Mouse (Mus musculus): ENCODE results near the gene Nr2c1.

Nr2c1 gene

GRCm38 (mm10) chr10:94147756-94148531 is at the start of gene Nr2c1:
TSS of gene Nr2c1 (plus strand) at chr10:94148023.
- peak; percentile 92 to 94 for DNase-seq

- no peak for DNase-seq
Observed at GRCm38 (mm10) chr10:94098100-94098499, 49.7 kb upstream of the Nr2c1 start.

DNA sequence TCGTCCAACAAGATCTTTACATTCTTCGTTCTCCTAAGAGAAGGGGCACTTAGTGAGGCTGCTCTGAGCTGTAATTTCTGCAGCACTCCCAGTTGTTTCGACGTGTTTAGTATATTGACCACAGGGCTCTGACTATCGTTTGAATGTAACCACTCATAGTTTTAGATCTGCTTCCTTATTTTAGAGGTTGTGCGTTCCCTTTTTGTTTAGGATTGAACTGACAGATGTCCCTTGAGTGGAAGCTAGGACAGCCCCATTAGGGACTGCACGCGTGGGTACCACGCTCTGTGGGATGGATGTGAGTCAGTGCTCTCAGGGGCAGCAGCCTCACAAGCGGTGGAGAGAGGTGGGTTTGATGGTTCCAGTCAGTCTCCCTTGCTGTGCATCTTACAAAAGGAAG is 42.3 kb upstream of the Nr2c1 start:
- DNase-seq, result no peak

- peak; percentile 56 to 78 for DNase-seq
Observed at GRCm38 (mm10) chr10:94107168-94107567, 40.7 kb upstream of the Nr2c1 start.

DNA sequence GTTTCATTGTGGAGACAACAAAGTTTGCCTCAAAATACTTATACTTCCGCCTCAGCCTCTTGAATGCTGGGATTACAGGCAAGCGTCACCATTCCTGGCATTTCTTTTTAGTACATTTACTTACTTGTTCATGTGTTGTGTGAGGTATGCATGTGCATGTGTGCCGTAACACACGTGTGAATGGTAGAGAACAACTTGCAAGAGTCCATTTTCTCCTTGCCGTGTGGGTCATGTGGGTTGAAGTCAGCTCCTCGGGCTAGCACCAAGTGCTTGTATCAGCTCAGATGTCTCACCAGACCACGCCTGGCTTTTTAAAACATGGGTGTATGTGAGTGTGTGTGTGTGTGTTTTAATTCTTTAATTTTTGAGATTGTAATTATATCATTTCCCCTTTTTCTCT is 40.2 kb upstream of the Nr2c1 start:
- DNase-seq, result no peak

DNA sequence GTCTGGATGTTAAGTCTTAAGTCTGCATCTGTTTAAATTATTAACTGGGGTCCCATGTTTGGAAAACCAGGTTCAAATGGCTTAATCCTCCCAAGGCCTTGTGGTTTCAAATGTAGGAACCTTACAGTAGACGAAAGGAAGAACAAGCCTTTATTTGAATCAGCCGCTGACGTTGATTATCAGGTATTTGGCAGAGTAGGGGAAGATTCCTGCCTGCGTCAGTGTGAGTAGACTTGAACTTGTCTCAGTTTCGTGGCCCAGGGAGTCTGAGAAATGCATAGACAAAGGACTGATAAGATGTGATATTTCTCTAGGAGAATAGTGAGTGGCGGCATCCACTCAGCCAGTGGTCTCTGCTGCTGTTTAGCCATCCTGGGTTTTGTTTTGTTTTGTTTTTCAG is 39.0 kb upstream of the Nr2c1 start:
- no peak for DNase-seq

GRCm38 (mm10) chr10:94110834-94111754 is 36.7 kb upstream of the Nr2c1 start:
- no peak for DNase-seq

DNA sequence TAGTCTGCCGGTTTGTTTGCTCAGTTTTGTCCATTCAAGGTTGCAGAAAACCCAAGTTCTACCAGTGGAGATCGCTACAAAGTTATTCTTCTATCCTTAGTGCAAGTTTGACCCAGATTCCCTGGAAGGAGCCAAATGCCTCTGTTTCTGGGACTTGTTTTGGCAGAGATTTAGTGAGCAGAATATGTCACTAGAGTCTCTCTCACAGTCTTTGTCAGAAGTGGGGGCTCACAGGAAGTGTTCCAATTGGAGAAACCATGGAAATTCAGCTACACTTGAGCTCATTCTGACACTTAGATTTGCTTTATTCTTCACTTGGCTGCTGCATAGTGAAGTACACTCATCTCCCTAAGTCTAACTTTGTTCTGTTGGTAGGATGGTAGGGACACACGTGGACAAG is 35.6 kb upstream of the Nr2c1 start:
- DNase-seq, result no peak

- peak; percentile 87 to 92 for DNase-seq
Observed at GRCm38 (mm10) chr10:94115893-94116599, 31.8 kb upstream of the Nr2c1 start.

GRCm38 (mm10) chr10:94116781-94117340 is 31.0 kb upstream of the Nr2c1 start:
- no peak for DNase-seq

DNA sequence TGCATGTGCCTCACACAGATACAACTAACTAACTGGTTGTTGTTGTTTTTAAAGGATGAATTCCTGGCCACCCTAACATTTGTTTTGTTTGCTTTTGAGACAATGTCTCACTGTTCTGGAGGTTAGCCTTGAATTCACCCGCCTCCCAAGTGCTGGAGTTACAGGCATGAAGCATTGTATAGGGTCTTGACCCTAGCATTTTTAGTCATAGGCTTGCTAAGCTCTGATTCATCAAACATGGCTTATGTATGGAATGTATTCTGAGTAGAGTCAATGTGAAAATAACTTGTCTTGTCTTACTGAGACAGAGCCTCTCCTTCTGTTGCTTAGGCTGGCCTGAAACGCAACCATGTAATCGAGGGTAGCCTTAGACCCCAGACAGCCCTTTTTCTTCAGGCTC is 29.9 kb upstream of the Nr2c1 start:
- no peak for DNase-seq

GRCm38 (mm10) chr10:94118993-94119392 is 28.8 kb upstream of the Nr2c1 start:
- no peak for DNase-seq

GRCm38 (mm10) chr10:94120676-94121075 is 27.1 kb upstream of the Nr2c1 start:
- no peak for DNase-seq

- DNase-seq, result no peak
Observed at GRCm38 (mm10) chr10:94122595-94122994, 25.2 kb upstream of the Nr2c1 start.

DNA sequence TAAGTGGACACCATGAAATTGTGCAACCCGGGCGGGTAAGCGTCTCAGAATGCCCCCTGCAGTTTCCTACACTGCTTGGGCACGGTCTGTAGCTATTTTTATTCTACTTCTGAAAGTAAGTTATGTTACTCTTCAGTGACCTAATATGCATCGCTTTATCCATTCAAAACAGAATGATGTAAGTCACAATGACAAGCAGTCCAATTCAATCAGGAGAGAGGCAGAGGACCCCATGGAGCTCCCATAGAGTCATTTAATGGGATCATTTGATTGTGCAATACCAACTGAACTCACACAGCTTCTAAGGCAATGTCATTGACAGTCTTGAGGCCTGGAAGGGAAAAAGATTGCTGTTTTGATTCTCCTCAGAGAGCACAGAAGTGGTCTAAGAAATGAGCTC is 24.2 kb upstream of the Nr2c1 start:
- DNase-seq, result no peak

- DNase-seq, result peak in 1 of 2 experiments; percentile 51
Observed at GRCm38 (mm10) chr10:94124376-94124775, 23.4 kb upstream of the Nr2c1 start.

GRCm38 (mm10) chr10:94129680-94130119 is 18.1 kb upstream of the Nr2c1 start:
- peak in 1 of 2 experiments; percentile 19 for DNase-seq

DNA sequence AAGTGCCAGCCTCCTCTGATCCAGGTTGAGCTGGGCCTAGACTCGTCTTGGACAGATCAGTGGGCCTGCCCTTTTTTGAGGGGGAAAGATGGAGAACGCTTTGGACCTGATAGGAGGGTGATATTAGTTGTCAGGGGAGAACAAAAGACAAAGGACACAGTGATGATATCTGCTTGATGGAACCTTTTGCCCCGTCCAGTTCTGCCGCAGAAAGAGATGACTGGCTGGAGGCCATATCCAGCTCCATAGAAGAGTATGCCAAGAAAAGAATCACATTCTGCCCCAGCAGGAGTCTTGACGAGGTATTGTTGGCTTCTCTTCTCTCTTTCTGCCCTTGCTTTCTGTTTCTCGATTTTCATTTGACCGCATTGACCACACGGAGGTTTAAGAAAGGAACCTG is 14.7 kb upstream of the Nr2c1 start:
- DNase-seq, result no peak

GRCm38 (mm10) chr10:94133674-94134073 is 14.1 kb upstream of the Nr2c1 start:
- DNase-seq, result no peak

DNA sequence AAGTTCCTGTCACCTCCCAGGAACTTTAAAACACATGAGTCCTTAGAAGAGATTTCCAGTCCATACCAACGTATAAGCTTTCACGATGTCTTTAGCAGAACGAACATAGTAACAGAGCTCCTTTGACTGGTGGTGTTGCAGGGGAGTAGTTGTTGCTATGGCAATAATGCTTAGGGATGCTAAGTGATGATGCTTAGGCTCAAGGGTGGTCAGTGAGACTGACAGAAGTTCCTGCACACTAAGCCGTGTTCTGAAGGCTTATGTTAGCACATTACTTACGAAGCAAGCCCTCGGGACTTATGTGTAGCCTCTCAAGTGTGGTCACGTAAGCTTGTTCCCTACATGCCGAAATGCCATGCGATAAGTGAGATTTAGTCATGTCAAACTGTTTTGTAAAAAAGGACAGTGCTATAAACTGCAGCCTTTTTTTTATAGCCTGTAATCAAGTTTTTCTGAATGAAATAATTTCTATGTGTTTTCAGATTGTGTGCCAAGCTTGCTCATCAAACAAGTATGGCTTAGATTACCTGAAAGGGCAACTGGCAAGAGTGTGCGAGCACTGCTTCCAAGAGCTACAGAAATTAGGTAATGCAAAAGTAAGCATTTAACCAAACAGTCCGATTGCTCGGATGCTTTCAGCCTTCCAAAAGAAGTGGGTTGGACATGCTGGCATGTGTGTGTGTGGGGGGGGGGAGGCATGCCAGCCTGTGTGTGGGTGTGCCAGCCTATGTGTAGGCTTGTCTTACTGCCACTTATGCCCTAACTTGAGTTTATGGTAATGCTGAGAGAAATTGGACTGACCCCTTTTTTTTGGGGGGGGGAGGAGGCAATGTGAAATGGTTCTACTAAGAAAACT is 13.1 kb upstream of the Nr2c1 start:
- no peak for DNase-seq

DNA sequence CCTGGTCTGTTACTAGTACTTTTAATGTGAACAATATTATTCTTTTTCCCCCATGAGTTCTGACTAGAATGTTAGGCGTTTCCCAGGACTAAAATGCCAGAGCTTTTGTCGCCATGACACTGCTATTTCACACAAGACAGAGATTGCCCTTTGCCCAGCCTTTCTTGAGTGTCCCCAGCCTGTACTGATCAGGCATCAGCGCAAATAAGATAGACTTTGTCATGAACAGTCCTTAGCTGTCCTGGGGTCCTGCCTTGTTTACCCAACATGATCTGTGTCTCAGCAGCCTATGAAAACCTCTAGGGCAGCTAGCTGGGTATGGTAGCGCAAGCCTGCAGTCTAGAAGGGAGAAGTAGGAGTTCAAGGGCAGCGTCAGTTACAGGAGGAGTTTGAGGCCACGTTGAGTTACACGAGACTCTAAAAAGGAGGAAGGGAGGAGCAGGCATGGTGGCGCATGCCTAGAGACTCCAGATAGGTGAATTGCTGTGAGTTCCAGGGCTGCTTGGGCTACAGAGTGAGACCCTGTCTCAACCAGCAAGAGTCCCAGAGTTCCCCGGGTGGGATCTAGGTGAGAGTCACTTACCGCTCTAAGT is 8.8 kb upstream of the Nr2c1 start:
- DNase-seq, result no peak
